Mouse (Mus musculus) midbrain, embryonic 10.5 days (tissue): ENCODE results near the gene Mrpl23. TPM values are rescaled to one million over a fixed set of nuclear protein-coding genes. Genes with fewer than 3 reads are reported as not detected.

Source experiments
- DNase-seq: peaks from one replicate; pipeline ENCODE4 v3.0.0-alpha.2; 2017; ENCODE audit warnings: low spot score
- H3K27ac ChIP-seq: fragments of 300-500 bp; sonication (generic); replicated peaks from 2 replicates; pipeline ENCODE4 v1.5.1; 2016; ENCODE audit warnings: mild to moderate bottlenecking
- H3K27me3 ChIP-seq: fragments of 300-500 bp; sonication (generic); 2 replicates; pipeline ENCODE4 v1.6.1; 2016; ENCODE audit warnings: low read depth, mild to moderate bottlenecking; ENCODE audit not compliant: poor library complexity, severe bottlenecking
- H3K36me3 ChIP-seq: fragments of 300-500 bp; sonication (generic); 2 replicates; pipeline ENCODE4 v1.6.1; 2016; ENCODE audit warnings: mild to moderate bottlenecking, moderate library complexity
- H3K4me1 ChIP-seq: fragments of 300-500 bp; sonication (generic); 2 replicates; pipeline ENCODE4 v1.6.1; 2016
- H3K4me3 ChIP-seq: fragments of 300-500 bp; sonication (generic); 2 replicates; pipeline ENCODE4 v1.5.1; 2016; ENCODE audit warnings: mild to moderate bottlenecking, moderate library complexity
- H3K9me3 ChIP-seq: fragments of 300-500 bp; sonication (generic); replicated peaks from 2 replicates; pipeline ENCODE4 v1.6.1; 2016; ENCODE audit warnings: mild to moderate bottlenecking
- WGBS: fragments of 180-500 bp; shearing (Covaris S2); methylation state at CpG from one replicate; pipeline ENCODE4 v1.1.7; 2016; 5-methylcytosine and 5-hydroxymethylcytosine counted together
- polyA plus RNA-seq: library from polyadenylated mRNA; unstranded; fragments of >200 nt; fragmentation: Nextera tagmentation; extraction: Ambion mirVana; gene quantifications from 2 replicates; pipeline ENCODE4 v1.2.1, GENCODE M21; 2016

Gene Mrpl23
- polyA plus RNA-seq, result 15.8 and 20.3 TPM in 2 replicates

DNA sequence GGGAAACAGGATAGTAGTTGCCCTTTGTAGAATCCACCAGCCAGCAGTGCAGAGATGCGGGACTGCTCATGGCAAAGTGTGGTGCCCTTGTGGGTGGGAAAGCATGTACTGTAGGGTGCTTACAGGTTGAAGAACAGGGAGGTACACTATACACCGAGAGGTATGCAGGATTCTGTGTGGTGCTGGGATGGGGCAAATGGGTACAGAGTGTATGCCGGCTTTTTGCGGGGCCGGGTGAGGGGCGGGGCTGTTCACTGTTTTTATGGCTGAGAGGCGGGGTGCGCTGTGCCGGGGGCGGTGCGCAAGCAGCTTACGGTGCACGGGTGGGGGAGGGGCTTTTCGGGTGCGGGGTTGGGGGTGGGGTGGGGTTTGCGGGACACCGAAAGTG is at the start of gene Mrpl23:
Gene Mrpl23, plus strand, starts transcription at position 16 of the 388 bp plus-strand sequence.
- H3K36me3 ChIP-seq, result peaks cover 22% of the 10 kb centered on the region
- peak within 1 kb of the TSS; percentile 83 for H3K4me3 ChIP-seq
- peaks cover 37% of the 10 kb centered on the region for H3K4me1 ChIP-seq
- peak within 1 kb of the TSS; percentile 97 for H3K27ac ChIP-seq
- DNase-seq, result no peak
- 0 out of 2 replicates have a peak, but pooled peaks cover 7% of the 10 kb centered on the region for H3K27me3 ChIP-seq
- no peaks in the 10 kb centered on the region for H3K9me3 ChIP-seq
- 7% methylated on average over 17 of the region's 17 CpGs for WGBS

DNA sequence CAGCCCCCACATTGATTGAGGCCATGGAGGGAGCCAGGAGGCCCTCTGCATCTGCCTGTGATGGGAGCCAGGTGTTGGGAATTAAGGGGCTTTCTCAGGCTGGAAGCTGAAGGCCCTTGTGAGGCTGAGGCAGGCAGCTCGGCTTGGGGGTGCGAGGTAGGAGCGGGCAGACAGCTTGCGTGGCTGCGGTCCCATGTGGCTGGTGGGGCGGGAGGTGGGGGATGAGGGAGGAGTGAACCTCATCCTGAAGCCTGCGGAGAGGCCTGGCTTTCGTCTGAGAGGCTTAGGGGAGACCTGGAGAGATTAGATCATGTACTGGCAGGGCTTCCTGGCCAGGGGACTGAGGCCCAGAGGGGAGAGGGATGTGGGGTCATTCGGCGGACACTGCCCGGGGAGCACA is 49.4 kb upstream of the Mrpl23 start:
- Histone ChIP-seq H3K27ac (peak overlapping the region; percentile 97), H3K9me3 (no peaks in the 10 kb centered on the region), H3K27me3 (peaks cover 15% of the 10 kb centered on the region), H3K4me3 (no peak overlapping the region), H3K36me3 (no peaks in the 10 kb centered on the region), H3K4me1 (peaks cover 63% of the 10 kb centered on the region)
- DNase-seq, result no peak
- WGBS, result 59% methylated on average over 11 of the region's 11 CpGs

DNA sequence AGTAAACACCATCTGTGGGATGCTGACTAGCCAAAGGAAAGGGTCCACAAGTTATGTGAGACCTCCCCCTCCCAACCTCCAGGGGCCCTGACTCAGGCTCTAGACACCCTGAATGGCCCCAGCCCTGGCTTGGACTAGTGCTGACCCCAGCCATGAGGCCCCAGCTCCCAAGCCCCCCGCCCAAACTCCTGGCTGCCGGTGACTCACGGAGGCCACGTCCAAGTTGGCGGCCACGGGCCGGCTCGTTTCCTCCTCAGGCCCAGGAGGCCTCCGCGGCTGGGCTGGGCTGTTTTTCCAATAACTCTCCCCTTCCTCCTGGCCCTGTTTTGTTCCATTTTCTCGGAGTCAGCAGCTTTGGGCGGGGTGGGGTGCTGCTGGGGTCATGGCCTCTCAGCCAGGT is 47.7 kb upstream of the Mrpl23 start:
- Histone ChIP-seq H3K9me3 (no peaks in the 10 kb centered on the region), H3K4me1 (peaks cover 54% of the 10 kb centered on the region), H3K27me3 (peaks cover 15% of the 10 kb centered on the region), H3K36me3 (0 out of 2 replicates have a peak, but pooled peaks cover 6% of the 10 kb centered on the region), H3K27ac (peak overlapping the region; percentile 97; the same call in 1 of the 2 replicates), H3K4me3 (no peak overlapping the region)
- WGBS, result 89% methylated on average over 12 of the region's 12 CpGs
- DNase-seq, result no peak

DNA sequence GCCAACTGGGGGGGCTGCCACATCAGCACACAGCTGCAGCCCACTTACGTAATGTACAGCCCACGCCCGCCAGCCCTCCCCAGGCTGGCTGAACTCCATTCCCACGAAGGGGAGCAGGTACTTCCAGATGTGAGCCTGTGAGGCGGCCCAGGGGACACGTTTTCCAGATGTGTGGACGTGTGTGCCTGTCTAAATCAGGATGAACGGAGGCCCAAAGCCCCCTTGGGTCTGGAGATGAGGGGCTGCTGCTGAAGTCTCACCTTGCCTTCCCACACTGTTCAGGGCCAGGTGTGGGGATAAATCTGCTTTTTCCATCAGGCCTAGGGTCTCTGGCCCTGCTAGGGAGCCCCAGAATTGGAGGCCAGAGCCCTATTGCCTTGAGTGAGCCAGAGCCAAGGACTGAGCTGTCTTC is 45.7 kb upstream of the Mrpl23 start:
- peak overlapping the region; percentile 82 for H3K27ac ChIP-seq

DNA sequence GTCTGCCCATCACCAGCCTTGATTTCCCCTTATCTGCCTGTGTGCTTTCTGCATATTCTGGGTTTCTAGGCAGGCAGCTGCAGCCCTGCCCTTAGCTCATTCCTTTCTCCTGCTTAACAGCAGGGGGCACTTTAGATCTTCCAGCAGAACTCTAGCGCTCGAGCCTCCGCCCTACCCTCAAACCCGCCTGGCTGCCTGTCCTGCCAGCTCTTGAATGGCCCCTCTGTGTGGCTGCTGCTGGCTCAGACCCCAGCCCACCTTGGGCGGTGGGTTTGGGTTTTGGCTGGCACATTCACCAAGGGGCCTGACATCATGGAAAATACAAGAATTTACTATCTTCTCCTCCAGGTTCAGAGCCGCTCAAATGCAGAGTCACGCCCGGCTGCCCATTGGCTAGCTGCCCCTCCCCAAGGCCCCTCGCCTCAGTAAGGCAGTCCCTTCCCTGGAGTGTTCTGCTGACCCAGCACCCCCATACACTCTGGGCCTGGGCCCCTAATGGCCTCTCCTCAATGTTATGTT is 45.1 kb upstream of the Mrpl23 start:
- Histone ChIP-seq H3K36me3 (0 out of 2 replicates have a peak, but pooled peaks cover 9% of the 10 kb centered on the region), H3K27ac (peak overlapping the region; percentile 82), H3K27me3 (peaks cover 15% of the 10 kb centered on the region), H3K9me3 (no peaks in the 10 kb centered on the region), H3K4me1 (peaks cover 37% of the 10 kb centered on the region), H3K4me3 (peak overlapping the region; percentile 22; the same call in 1 of the 2 replicates)
- WGBS, result 21% methylated on average over 9 of the region's 9 CpGs
- DNase-seq, result peak; percentile 76

More for the DNA sequence above, 45.7 kb upstream of the Mrpl23 start:
- Histone ChIP-seq H3K36me3 (0 out of 2 replicates have a peak, but pooled peaks cover 9% of the 10 kb centered on the region), H3K9me3 (no peaks in the 10 kb centered on the region), H3K4me1 (peaks cover 44% of the 10 kb centered on the region), H3K27me3 (peaks cover 15% of the 10 kb centered on the region), H3K4me3 (no peak overlapping the region)
- 78% methylated on average over 8 of the region's 8 CpGs for WGBS
- no peak for DNase-seq

DNA sequence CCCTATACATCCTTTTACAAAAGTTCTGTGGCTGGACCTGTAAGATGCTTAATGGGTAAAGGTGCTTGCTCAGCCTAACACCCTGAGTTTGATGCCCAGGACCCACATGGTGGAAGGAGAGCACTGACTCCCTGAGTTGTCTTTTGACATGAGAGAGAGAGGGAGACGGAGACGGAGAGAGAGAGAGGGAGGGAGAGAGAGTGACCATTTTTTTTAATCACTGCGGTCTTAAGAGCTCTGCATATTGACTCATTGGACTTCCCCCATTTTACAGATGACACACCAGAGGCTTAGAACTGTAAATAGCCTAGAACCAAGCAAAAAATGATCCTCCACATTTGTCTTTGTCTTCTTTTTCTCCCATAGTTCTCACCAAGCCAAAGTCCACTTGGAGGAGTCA is 44.4 kb upstream of the Mrpl23 start:
- Histone ChIP-seq H3K9me3 (no peaks in the 10 kb centered on the region), H3K4me3 (no peak overlapping the region), H3K27me3 (peaks cover 11% of the 10 kb centered on the region), H3K4me1 (peaks cover 31% of the 10 kb centered on the region), H3K36me3 (0 out of 2 replicates have a peak, but pooled peaks cover 9% of the 10 kb centered on the region), H3K27ac (peak overlapping the region; percentile 82)
- DNase-seq, result no peak
- WGBS, result 71% methylated on average over 3 of the region's 3 CpGs

DNA sequence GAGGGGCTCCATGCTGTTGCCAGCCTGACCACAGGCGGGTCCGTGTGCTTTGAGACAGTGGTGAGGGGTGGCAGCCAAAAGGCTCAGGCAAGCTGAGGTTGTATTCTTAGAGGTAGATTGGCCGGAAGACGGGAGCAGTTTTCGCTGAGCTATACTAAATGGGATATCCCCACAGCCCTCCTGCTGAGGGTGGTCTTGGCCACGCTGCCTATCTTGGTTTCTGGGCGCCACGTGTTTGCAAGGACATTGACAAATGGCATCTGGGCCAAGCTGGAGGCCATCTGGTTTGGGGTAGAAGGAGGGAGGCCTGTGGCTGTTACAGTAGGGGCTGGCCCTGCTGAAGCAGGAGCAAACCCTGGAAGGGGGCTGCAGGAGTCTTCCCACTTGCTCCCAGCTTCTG is 39.0 kb upstream of the Mrpl23 start:
- H3K36me3 ChIP-seq, result 0 out of 2 replicates have a peak, but pooled peaks cover 9% of the 10 kb centered on the region
- no peak for DNase-seq
- WGBS, result 94% methylated on average over 8 of the region's 8 CpGs
- H3K27ac ChIP-seq, result no peak overlapping the region
- H3K9me3 ChIP-seq, result no peaks in the 10 kb centered on the region
- no peaks in the 10 kb centered on the region for H3K27me3 ChIP-seq
- H3K4me3 ChIP-seq, result no peak overlapping the region
- 0 out of 2 replicates have a peak, but pooled peaks cover 3% of the 10 kb centered on the region for H3K4me1 ChIP-seq

DNA sequence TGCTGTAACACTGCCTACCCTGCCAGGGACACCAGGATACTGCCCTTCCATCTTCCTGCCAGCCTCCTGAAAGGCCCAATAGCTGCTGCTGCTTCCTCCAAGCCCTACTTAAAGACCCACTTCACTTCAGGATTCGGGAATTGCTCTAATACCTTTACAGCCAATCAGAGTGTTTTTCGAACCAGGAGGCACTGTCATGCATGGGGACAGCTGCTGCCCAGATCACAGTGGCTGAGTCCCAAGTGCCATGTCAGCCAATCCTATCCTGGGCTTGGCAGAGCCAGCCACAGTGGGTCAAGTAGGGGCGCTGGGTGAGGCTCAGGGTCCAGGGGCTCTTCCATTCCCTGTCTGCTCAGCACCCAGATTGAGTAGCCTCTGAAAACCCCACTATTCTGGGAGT is 36.3 kb upstream of the Mrpl23 start:
- no peaks in the 10 kb centered on the region for H3K36me3 ChIP-seq
- DNase-seq, result no peak
- H3K27me3 ChIP-seq, result no peaks in the 10 kb centered on the region
- no peak overlapping the region for H3K27ac ChIP-seq
- no peak overlapping the region for H3K4me3 ChIP-seq
- H3K4me1 ChIP-seq, result 0 out of 2 replicates have a peak, but pooled peaks cover 8% of the 10 kb centered on the region
- no peaks in the 10 kb centered on the region for H3K9me3 ChIP-seq
- WGBS, result 79% methylated on average over 3 of the region's 3 CpGs

DNA sequence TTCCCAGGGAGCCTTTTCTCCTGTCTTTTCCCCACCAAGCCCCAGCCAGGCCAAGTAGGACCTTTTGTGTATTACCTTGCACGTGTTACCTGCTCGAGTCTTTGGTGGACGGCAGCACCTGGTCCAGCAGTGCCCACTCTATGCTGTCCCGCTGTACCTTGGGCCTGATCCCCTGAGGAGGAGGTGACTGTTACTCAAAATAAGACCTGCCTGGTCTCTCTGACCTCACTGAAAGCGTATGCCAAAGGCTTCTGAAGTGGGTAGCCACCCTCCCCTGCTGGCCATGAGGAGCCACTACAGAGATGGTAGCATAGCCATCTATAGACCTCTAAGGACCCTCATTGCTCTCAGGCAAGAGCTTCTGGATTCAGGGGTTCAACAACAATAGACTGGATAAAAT is 35.7 kb upstream of the Mrpl23 start:
- DNase-seq, result no peak
- 78% methylated on average over 5 of the region's 5 CpGs for WGBS
- H3K9me3 ChIP-seq, result no peaks in the 10 kb centered on the region
- no peaks in the 10 kb centered on the region for H3K27me3 ChIP-seq
- no peak overlapping the region for H3K4me3 ChIP-seq
- no peaks in the 10 kb centered on the region for H3K36me3 ChIP-seq
- 0 out of 2 replicates have a peak, but pooled peaks cover 8% of the 10 kb centered on the region for H3K4me1 ChIP-seq
- no peak overlapping the region for H3K27ac ChIP-seq

DNA sequence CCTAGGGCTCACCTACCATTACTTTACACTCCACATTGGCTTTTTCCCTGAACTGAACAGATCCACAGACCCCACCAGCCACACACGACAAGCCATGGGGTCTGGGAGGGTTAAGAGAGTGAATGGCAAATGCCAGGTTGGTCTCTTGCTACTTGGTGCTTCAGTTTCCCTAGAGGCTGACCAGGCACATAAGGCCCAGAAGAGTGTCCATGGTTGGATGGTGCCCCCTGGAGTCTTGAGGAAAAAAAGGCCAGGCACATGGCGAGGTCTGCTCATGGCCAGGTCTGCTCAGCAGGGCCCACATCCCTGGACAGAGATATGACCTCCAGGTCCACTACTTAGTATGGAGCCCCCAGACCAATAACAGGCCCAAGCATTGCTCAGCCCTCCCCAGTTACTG is 34.7 kb upstream of the Mrpl23 start:
- no peaks in the 10 kb centered on the region for H3K9me3 ChIP-seq
- no peak overlapping the region for H3K27ac ChIP-seq
- H3K4me1 ChIP-seq, result 0 out of 2 replicates have a peak, but pooled peaks cover 8% of the 10 kb centered on the region
- no peak overlapping the region for H3K4me3 ChIP-seq
- no peak for DNase-seq
- WGBS, result 90% methylated on average over 2 of the region's 2 CpGs
- H3K27me3 ChIP-seq, result no peaks in the 10 kb centered on the region
- no peaks in the 10 kb centered on the region for H3K36me3 ChIP-seq

DNA sequence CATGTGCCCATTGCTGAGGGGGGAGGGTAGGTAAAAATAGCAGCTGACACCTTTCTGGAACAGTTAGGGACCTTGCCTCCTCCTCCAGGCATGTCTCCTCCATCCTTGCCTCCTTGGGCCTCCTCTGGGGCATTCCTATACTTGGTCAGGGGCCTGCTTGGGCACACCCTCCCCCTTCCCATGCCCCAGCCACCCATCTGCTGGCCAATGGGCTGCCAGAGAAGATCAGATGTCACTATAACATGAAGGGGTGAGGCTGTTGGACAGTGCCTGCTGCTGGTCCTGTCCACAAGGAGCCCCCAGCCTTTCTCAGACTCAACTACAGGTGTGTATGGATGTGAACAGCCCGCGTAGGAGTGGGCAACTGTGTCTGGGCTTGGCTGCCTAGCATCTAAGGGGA is 33.9 kb upstream of the Mrpl23 start, which contains the start of gene Tnnt3:
Gene Tnnt3, plus strand, starts transcription at position 262 of the 400 bp plus-strand sequence.
- peak within 1 kb of the TSS; percentile 56; the same call in 1 of the 2 replicates for H3K27ac ChIP-seq
- 0 out of 2 replicates have a peak, but pooled peaks cover 8% of the 10 kb centered on the region for H3K4me1 ChIP-seq
- H3K36me3 ChIP-seq, result no peaks in the 10 kb centered on the region
- no peak for DNase-seq
- 83% methylated on average over 2 of the region's 2 CpGs for WGBS
- H3K9me3 ChIP-seq, result no peaks in the 10 kb centered on the region
- H3K4me3 ChIP-seq, result no peak within 1 kb of the TSS
- H3K27me3 ChIP-seq, result no peaks in the 10 kb centered on the region

DNA sequence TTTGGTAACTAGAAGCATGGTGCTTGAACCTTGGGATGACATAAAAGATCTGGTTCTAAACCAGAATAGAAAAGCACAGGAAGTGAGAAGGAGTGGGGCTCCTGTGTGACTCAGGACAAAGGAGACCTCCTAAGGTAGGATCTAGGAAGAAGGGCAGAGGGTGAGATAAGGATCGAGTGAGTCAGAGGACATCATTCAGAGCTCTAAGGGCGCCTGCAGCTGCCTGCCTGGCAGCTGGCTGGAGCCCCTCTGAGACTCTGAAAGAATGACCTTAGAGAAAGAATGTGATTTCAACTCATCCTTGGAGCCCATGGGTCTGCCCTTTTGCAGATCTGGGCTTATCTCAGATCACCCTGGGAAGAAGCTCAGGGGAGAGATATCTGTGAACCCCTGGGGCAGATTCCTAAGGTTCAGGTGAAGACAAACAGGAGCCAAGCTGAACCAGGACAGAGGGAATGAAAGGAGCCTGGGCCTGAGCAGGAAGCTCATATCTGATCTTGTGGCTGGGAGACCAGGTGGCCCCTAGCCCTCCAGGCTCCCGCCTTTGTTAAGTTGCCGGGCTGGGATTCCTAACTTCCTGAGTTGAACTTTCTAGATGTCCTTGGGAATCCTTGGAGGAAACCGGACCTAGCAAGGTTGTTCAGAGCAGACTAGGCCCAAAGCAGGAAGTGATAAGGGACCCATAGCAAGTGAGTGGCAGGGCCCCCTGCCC is 33.3 kb upstream of the Mrpl23 start:
- Histone ChIP-seq H3K4me3 (no peak overlapping the region), H3K36me3 (no peaks in the 10 kb centered on the region), H3K27ac (peak overlapping the region; percentile 28; the same call in 1 of the 2 replicates), H3K27me3 (no peaks in the 10 kb centered on the region), H3K9me3 (no peaks in the 10 kb centered on the region), H3K4me1 (0 out of 2 replicates have a peak, but pooled peaks cover 8% of the 10 kb centered on the region)
- WGBS, result 61% methylated on average over 5 of the region's 5 CpGs
- DNase-seq, result no peak

DNA sequence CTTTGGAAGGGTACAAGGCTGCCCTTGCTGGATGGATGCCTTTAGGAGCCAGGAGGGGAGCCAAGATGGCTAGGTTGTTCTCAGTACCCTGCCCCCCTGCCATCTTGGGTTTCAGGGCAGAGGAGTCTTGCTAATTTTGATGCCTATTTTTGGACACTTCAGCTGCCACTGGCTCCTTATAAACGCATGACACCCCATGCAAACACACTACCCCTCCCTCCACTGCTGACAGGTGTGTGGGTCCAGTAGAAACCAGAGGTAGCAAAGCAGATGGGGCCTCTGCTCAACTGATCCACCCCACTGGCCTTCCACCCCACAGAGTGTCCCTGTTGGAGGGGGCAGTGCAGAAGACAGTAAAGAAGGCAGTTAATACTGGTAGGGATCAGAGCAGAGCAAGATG is 32.5 kb upstream of the Mrpl23 start:
- DNase-seq, result no peak
- H3K4me1 ChIP-seq, result peaks cover 12% of the 10 kb centered on the region; the same call in 1 of the 2 replicates
- H3K27me3 ChIP-seq, result no peaks in the 10 kb centered on the region
- 79% methylated on average over 1 of the region's 1 CpGs for WGBS
- H3K27ac ChIP-seq, result no peak overlapping the region
- H3K4me3 ChIP-seq, result no peak overlapping the region
- no peaks in the 10 kb centered on the region for H3K9me3 ChIP-seq
- no peaks in the 10 kb centered on the region for H3K36me3 ChIP-seq
